Mouse (Mus musculus) layer of hippocampus, adult 11-12 months (tissue): Measurements from ENCODE around the gene Rhoa.
A peak's percentile ranks its signal among the peaks of the same experiment; 100 is the strongest.
"Not testable (repeated sequence)": the region's sequence is repeated elsewhere in the genome, so short reads cannot be mapped to it uniquely, and the experiment has no call there.

Experiments used
- DNase-seq: peaks from one replicate; pipeline ENCODE4 v3.0.0; 2022; ENCODE audit warnings: low spot score

The Rhoa gene

GRCm38 (mm10) chr9:108289347-108289746 lies 16.6 kb upstream of the Rhoa start:
- no peak for DNase-seq

DNA sequence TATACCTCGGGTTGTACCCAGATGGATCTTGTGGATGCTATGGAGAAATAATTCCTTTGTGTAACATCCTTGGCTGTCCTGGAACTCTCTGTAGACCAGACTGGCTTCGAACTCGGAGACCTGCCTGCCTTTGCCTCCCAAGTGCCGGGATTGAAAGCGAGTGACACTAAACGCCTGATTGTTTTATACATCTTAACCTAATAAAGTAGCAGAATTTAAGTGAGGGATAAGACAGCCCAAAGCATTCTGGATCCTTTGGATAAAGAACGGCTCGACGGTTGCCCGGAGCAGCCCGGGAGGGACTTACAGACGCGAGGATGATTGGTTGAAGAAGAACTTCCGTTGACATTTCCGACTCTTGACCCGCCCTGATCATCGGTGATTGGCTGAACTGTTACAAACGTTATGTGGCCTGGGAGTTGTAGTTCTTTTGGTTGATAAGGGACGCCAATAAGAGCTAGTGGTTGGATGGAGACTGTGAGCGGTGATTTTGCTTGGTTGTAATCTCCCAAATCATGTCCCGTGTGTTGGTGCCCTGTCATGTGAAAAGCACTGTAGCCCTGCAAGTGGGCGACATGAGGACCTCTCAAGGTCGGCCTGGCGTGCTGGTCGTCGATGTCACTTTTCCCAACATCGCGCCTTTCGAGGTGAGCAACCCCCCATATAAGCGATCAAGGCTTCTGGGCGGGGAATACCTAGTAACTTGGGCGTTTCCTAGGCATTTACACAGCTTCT lies 15.7 kb upstream of the Rhoa start, which contains the start of gene Nicn1:
Nicn1 (plus strand) TSS at position 414 of the 735 bp plus-strand sequence.
- DNase-seq, result peak; percentile 96

DNA sequence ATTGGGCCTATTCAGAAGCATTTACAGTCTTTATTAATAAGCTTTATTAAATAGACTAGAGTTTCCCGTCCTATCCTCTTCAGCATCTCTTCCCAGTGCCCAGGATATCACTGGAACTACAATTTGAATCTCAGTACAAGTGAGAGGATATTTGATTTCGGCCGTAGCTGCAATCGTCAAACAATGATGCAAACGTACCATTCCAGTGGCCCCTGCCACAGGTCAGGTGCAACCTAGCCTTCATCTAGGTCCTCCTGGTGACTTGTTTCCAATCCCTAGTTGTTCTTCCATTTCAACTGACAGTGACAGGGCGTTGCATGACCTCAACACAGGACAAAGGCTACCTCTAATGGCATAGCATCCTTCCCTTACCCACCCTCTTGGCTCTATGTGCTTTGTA lies 15.2 kb upstream of the Rhoa start:
- no peak for DNase-seq

GRCm38 (mm10) chr9:108296453-108297355 lies 9.2 kb upstream of the Rhoa start, which contains the start of gene Amt:
Amt (plus strand) TSS chr9:108296853.
- DNase-seq, result no peak

GRCm38 (mm10) chr9:108301853-108302252 lies 4.1 kb upstream of the Rhoa start:
- no peak for DNase-seq

GRCm38 (mm10) chr9:108304716-108305115 lies 1.2 kb upstream of the Rhoa start:
- DNase-seq, result no peak

DNA sequence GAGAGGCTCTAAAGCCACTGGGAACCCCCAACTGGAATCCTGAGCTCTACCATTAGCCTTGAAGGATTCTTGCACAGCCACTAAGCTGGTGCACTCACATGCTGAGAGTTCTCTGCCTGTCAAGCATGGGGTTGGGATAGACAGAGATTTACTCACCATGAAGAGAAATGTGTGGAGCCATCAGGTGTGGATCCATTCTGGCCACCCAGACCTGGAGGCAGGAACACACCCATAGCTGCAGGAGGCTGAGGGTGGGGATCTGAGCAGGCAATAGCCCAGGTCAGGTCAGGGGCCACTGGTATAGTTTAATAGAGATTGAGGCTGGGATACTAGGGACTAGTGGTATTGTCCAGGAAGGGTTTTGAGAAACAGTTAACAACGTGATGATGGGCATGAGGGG lies 759 bp upstream of the Rhoa start:
- no peak for DNase-seq

DNA sequence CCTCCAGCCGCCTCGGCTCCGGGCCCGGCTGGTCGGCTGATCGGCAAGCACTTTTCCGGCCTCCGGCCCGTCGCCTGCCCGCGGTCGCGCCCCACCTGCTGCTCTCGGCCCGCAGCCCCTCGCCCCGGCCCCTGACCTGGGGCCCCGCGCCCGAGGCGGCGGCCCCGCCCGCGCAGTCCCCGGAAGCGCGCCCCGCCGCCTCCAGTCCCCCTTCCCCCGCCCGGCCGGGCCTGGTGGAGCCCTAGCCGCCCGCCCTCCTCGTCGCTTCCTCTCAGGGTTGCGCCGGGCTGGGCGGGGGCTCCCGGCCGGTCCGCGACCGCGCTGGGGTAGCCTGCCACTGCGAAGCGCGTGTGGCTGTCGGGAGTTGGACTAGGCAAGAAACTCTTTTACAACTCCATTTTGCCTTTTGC lies 647 bp downstream of the Rhoa start:
- DNase-seq, result no peak

- no peak for DNase-seq
Observed at GRCm38 (mm10) chr9:108307021-108307807, 1.3 kb downstream of the Rhoa start.

DNA sequence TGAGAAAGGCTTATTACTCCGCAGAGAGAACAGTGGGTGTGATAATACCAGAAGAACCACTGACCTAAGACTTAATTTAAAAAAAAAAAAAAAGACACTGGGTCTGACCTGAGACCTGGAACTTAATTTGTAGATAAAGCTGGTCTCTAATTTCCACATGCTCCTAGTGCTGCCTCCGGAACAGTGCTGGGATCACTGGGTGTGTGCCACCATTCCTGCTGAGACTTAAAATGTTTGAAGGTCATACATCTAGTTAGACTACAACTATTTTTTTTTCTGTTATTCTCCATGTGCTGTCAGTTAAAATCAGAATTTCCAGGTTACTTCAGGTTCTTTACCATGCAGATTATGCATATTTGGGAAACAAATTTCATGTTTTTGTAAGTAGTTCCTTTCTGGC lies 2.2 kb downstream of the Rhoa start:
- no peak for DNase-seq

- DNase-seq, result no peak
Observed at GRCm38 (mm10) chr9:108317572-108317971, 11.6 kb downstream of the Rhoa start.

- DNase-seq, result no peak
Observed at GRCm38 (mm10) chr9:108318462-108318861, 12.5 kb downstream of the Rhoa start.

DNA sequence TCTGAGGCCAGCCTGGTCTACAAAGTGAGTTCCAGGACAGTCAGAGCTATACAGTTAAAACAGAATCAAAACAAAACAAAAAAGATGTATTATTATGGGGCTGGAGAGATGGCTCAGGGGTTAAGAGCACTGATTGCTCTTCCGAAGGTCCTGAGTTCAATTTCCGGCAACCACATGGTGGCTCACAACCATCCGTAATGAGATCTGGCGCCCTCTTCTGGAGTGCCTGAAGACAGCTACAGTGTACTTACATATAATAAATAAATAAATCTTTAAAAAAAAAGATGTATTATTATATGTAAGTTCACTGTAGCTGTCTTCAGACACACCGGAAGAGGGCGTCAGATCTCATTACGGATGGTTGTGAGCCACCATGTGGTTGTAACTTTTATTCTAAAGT lies 16.1 kb downstream of the Rhoa start:
- not testable (repeated sequence) for DNase-seq

- DNase-seq, result no peak
Observed at GRCm38 (mm10) chr9:108324784-108325183, 18.9 kb downstream of the Rhoa start.

DNA sequence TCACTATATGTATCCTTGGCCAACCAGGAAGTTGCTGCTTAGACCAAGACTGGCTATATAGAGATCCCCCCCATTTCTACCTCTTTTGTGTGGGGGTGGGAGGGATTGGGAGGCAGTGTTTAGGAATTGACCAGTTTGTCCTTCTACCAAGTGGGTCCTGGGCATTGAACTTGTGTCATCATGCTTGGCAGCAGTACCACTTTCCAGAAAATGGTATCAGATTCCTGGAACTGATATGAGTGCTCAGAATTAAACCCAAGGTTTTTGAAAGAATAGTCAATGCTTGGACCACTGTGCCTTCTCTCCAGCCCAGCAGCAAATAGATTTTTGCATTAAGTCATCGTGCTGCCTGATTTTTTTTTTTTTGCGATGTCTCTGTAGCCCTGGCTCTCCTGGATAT lies 19.9 kb downstream of the Rhoa start:
- DNase-seq, result no peak

DNA sequence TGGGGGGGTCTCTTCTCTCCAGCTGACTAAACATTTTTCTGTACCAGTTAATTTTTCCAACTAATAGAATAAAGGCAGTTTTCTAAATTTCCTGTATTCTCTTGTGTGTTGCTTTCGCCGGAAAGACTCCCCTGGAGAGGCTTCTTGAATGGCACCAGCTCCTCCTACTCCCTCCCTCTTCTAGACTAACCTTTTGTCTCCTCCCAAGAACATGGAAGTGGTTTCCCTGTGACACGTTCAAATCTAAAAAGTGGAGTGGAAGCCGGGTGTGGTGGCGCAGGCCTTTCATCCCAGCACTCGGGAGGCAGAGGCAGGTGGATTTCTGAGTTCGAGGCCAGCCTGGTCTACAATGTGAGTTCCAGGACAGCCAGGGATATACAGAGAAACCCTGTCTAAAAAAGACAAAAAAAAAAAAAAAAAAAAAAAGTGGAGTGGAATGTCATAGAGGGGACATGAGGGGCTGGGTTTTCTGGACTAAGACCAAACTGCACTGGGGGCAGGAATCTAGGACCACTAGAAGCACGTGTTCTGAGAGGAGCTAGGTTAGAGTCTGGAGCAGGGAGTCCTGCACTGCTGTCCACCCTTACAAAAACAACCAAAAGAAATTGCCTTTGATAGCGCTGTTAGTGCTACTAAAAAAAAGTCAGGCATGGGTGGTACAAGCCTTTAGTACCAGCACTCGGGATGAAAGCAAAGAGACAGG lies 32.1 kb downstream of the Rhoa start:
- DNase-seq, result no peak

GRCm38 (mm10) chr9:108338551-108338885 lies 32.6 kb downstream of the Rhoa start:
- no peak for DNase-seq

DNA sequence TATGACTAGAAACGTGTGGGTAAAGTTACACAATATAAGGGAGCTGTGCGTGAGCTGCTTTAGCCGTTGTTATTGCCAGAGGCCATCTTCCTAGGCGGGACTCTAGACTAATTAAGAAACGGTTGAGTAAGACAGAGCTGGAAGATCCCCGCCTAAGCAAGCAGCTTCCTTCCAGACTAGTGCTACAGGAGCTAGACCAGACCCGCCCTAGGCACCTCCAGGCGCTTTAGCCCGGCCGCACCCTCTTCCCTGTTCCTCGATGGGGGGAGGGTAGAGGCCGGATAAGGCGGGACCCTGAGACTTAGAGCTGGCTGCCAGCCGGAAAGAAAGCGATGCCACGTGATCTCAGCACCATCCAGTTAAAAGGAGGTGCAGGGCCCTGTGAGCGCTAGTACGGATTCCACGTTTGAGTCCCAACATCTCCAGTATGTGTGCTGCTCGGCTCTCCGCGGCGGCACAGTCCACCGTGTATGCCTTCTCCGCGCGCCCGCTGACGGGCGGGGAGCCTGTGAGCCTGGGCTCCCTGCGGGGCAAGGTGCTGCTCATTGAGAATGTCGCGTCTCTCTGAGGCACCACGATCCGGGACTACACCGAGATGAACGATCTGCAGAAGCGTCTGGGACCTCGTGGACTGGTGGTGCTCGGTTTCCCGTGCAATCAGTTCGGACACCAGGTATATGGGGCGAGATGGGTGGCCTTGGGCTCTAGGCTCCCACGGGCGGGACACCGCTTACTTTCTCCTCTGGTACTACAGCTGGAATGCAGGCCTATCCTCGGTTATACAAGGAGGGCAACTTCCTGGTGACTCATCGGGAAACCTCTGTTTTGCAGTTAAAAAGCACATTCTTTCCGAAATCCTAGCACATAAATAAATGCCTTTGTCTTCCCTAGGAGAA lies 33.2 kb downstream of the Rhoa start, which contains the start of gene Gpx1:
Gpx1 (plus strand) TSS at position 18 of the 896 bp plus-strand sequence.
- peak; percentile 86 for DNase-seq

DNA sequence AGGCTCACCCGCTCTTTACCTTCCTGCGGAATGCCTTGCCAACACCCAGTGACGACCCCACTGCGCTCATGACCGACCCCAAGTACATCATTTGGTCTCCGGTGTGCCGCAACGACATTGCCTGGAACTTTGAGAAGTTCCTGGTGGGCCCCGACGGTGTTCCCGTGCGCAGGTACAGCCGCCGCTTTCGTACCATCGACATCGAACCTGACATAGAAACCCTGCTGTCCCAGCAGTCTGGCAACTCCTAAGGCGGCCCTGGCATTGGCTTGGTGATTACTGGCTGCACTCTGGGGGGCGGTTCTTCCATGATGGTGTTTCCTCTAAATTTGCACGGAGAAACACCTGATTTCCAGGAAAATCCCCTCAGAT lies 33.9 kb downstream of the Rhoa start:
- DNase-seq, result no peak

- no peak for DNase-seq
Observed at GRCm38 (mm10) chr9:108340258-108341138, 34.6 kb downstream of the Rhoa start.
